Mouse (Mus musculus) midbrain, embryonic 14.5 days (tissue): ENCODE measurements around the gene Adamts6. TPM values are rescaled to one million over a fixed set of nuclear protein-coding genes. Genes with fewer than 3 reads are reported as not detected.
A peak's percentile ranks its signal among the peaks of the same experiment; 100 is the strongest.

ENCODE experiments used
- ATAC-seq: fragments of 200-750 bp; cut with Nextera tagmentation; 2 replicates; pipeline ENCODE4 v1.8.0; 2017; ENCODE audit warnings: moderate number of reproducible peaks, moderate library complexity; ENCODE audit not compliant: low FRiP score, low TSS enrichment
- DNase-seq: peaks from one replicate; pipeline ENCODE4 v3.0.0-alpha.2; 2015
- H3K27ac ChIP-seq: fragments of 300-500 bp; sonication (generic); replicated peaks from 2 replicates; pipeline ENCODE4 v1.5.1; 2014; ENCODE audit warnings: mild to moderate bottlenecking, low read depth, low read length, moderate library complexity
- H3K27me3 ChIP-seq: fragments of 300-500 bp; sonication (generic); 2 replicates; pipeline ENCODE4 v1.6.1; 2014; ENCODE audit warnings: low read length, control low read depth, mixed read lengths; ENCODE audit not compliant: control insufficient read depth, insufficient read depth
- H3K36me3 ChIP-seq: fragments of 300-500 bp; sonication (generic); 2 replicates; pipeline ENCODE4 v1.6.1; 2014; ENCODE audit warnings: low read length, control low read depth; ENCODE audit not compliant: control insufficient read depth, insufficient read depth
- H3K4me1 ChIP-seq: fragments of 300-500 bp; sonication (generic); 2 replicates; pipeline ENCODE4 v1.6.1; 2014; ENCODE audit warnings: mild to moderate bottlenecking, antibody characterized with exemption, low read length, control low read depth; ENCODE audit not compliant: control insufficient read depth, insufficient read depth
- H3K4me2 ChIP-seq: fragments of 300-500 bp; sonication (generic); 2 replicates; pipeline ENCODE4 v1.6.1; 2014; ENCODE audit warnings: mild to moderate bottlenecking, low read length, moderate library complexity
- H3K4me3 ChIP-seq: fragments of 300-500 bp; sonication (generic); replicated peaks from 2 replicates; pipeline ENCODE4 v1.5.1; 2014; ENCODE audit warnings: low read depth, low read length
- H3K9ac ChIP-seq: fragments of 300-500 bp; sonication (generic); replicated peaks from 2 replicates; pipeline ENCODE4 v1.6.1; 2014; ENCODE audit warnings: mild to moderate bottlenecking, low read length, moderate library complexity
- H3K9me3 ChIP-seq: fragments of 300-500 bp; sonication (generic); 2 replicates; pipeline ENCODE4 v1.6.1; 2016; ENCODE audit warnings: low read length, control low read depth, mixed read lengths; ENCODE audit not compliant: control insufficient read depth
- WGBS: fragments of 180-500 bp; shearing (Covaris S2); extraction: QIAGEN DNeasy Blood & Tissue Kit; methylation state at CpG from one replicate; pipeline ENCODE4 v1.1.7; 2014; 5-methylcytosine and 5-hydroxymethylcytosine counted together
- polyA plus RNA-seq: library from polyadenylated mRNA; unstranded; fragments of >200 nt; fragmentation: Nextera tagmentation; extraction: Ambion mirVana; gene quantifications from 2 replicates; pipeline ENCODE4 v1.2.1, GENCODE M21; 2014

The Adamts6 gene
- polyA plus RNA-seq, 1 experiment from 2014 or later: 2.2 TPM

- no peaks in the 10 kb centered on the region for H3K4me1 ChIP-seq
- no peak overlapping the region for H3K4me3 ChIP-seq
- H3K9me3 ChIP-seq: no peaks in the 10 kb centered on the region
- H3K4me2 ChIP-seq: no peak overlapping the region
- ATAC-seq (no peak), DNase-seq (no peak)
- no peaks in the 10 kb centered on the region for H3K27me3 ChIP-seq
- no peak overlapping the region for H3K27ac ChIP-seq
- no peak overlapping the region for H3K9ac ChIP-seq
- 83% methylated on average over 1 of the region's 1 CpGs for WGBS
- H3K36me3 ChIP-seq: no peaks in the 10 kb centered on the region
Measured at GRCm38 (mm10) chr13:104295472-104295871, 7.8 kb downstream of the Adamts6 start.

GRCm38 (mm10) chr13:104329336-104329735 is 41.7 kb downstream of the Adamts6 start:
- Histone ChIP-seq H3K4me3 (no peak overlapping the region), H3K4me1 (no peaks in the 10 kb centered on the region), H3K27ac (no peak overlapping the region), H3K27me3 (no peaks in the 10 kb centered on the region), H3K36me3 (no peaks in the 10 kb centered on the region), H3K9me3 (no peaks in the 10 kb centered on the region), H3K9ac (no peak overlapping the region), H3K4me2 (no peak overlapping the region)
- no peak for DNase-seq
- ATAC-seq: no peak
- 95% methylated on average over 3 of the region's 3 CpGs for WGBS

GRCm38 (mm10) chr13:104329742-104330141 is 42.1 kb downstream of the Adamts6 start:
- Histone ChIP-seq H3K27me3 (no peaks in the 10 kb centered on the region), H3K27ac (no peak overlapping the region), H3K36me3 (no peaks in the 10 kb centered on the region), H3K9ac (no peak overlapping the region), H3K9me3 (no peaks in the 10 kb centered on the region), H3K4me1 (no peaks in the 10 kb centered on the region), H3K4me2 (no peak overlapping the region), H3K4me3 (no peak overlapping the region)
- WGBS: 91% methylated on average over 2 of the region's 2 CpGs
- DNase-seq (no peak), ATAC-seq (no peak)

GRCm38 (mm10) chr13:104352590-104352989 is 65.0 kb downstream of the Adamts6 start:
- ATAC-seq: no peak
- WGBS: 12% methylated on average over 5 of the region's 5 CpGs
- peak; percentile 2 for DNase-seq
- no peak overlapping the region for H3K27ac ChIP-seq
- no peaks in the 10 kb centered on the region for H3K27me3 ChIP-seq
- H3K4me1 ChIP-seq: no peaks in the 10 kb centered on the region
- H3K9ac ChIP-seq: no peak overlapping the region
- H3K9me3 ChIP-seq: no peaks in the 10 kb centered on the region
- no peaks in the 10 kb centered on the region for H3K36me3 ChIP-seq
- H3K4me2 ChIP-seq: no peak overlapping the region
- no peak overlapping the region for H3K4me3 ChIP-seq

- DNase-seq (no peak), ATAC-seq (no peak)
- no peak overlapping the region for H3K4me3 ChIP-seq
- no peak overlapping the region for H3K9ac ChIP-seq
- no peaks in the 10 kb centered on the region for H3K4me1 ChIP-seq
- H3K9me3 ChIP-seq: no peaks in the 10 kb centered on the region
- no peak overlapping the region for H3K27ac ChIP-seq
- H3K27me3 ChIP-seq: no peaks in the 10 kb centered on the region
- no peaks in the 10 kb centered on the region for H3K36me3 ChIP-seq
- H3K4me2 ChIP-seq: no peak overlapping the region
- 92% methylated on average over 8 of the region's 8 CpGs for WGBS
Measured at GRCm38 (mm10) chr13:104393427-104394356, 106.1 kb downstream of the Adamts6 start.

GRCm38 (mm10) chr13:104397814-104398213 is 110.2 kb downstream of the Adamts6 start:
- Histone ChIP-seq H3K36me3 (no peaks in the 10 kb centered on the region), H3K9ac (no peak overlapping the region), H3K27ac (no peak overlapping the region), H3K27me3 (no peaks in the 10 kb centered on the region), H3K9me3 (no peaks in the 10 kb centered on the region), H3K4me2 (no peak overlapping the region), H3K4me1 (no peaks in the 10 kb centered on the region), H3K4me3 (no peak overlapping the region)
- DNase-seq (peak; percentile 24), ATAC-seq (no peak)
- WGBS: 46% methylated on average over 8 of the region's 8 CpGs

GRCm38 (mm10) chr13:104432734-104433133 is 145.1 kb downstream of the Adamts6 start:
- H3K9me3 ChIP-seq: no peaks in the 10 kb centered on the region
- 88% methylated on average over 2 of the region's 2 CpGs for WGBS

GRCm38 (mm10) chr13:104442559-104442958 is 154.9 kb downstream of the Adamts6 start:
- DNase-seq (no peak), ATAC-seq (no peak)
- no peak overlapping the region for H3K9ac ChIP-seq
- 90% methylated on average over 7 of the region's 7 CpGs for WGBS
- H3K27me3 ChIP-seq: no peaks in the 10 kb centered on the region
- no peaks in the 10 kb centered on the region for H3K9me3 ChIP-seq
- H3K36me3 ChIP-seq: 0 out of 2 replicates have a peak, but pooled peaks cover 2% of the 10 kb centered on the region
- no peak overlapping the region for H3K4me2 ChIP-seq
- no peaks in the 10 kb centered on the region for H3K4me1 ChIP-seq
- H3K4me3 ChIP-seq: no peak overlapping the region
- H3K27ac ChIP-seq: no peak overlapping the region

More at GRCm38 (mm10) chr13:104432734-104433133, 145.1 kb downstream of the Adamts6 start:
- Histone ChIP-seq H3K4me2 (no peak overlapping the region), H3K9ac (no peak overlapping the region), H3K4me3 (no peak overlapping the region), H3K4me1 (no peaks in the 10 kb centered on the region), H3K27me3 (no peaks in the 10 kb centered on the region), H3K36me3 (no peaks in the 10 kb centered on the region), H3K27ac (no peak overlapping the region)
- no peak for DNase-seq
- ATAC-seq: no peak

GRCm38 (mm10) chr13:104445437-104445836 is 157.8 kb downstream of the Adamts6 start:
- Histone ChIP-seq H3K4me2 (no peak overlapping the region), H3K27me3 (no peaks in the 10 kb centered on the region), H3K9me3 (no peaks in the 10 kb centered on the region), H3K27ac (no peak overlapping the region), H3K9ac (no peak overlapping the region), H3K36me3 (0 out of 2 replicates have a peak, but pooled peaks cover 2% of the 10 kb centered on the region), H3K4me3 (no peak overlapping the region), H3K4me1 (no peaks in the 10 kb centered on the region)
- ATAC-seq: no peak
- DNase-seq: no peak
- 71% methylated on average over 1 of the region's 1 CpGs for WGBS
